Mouse (Mus musculus) mammary gland, adult 2 months (tissue): Measurements from ENCODE around the gene Ankrd63. TPM values are rescaled to one million over a fixed set of nuclear protein-coding genes. Genes with fewer than 3 reads are reported as not detected.

Experiments
- polyA plus RNA-seq: library from polyadenylated mRNA; depleted of rRNA; stranded (reverse); fragments of >200 nt; gene quantifications from 2 replicates; pipeline ENCODE4 v1.2.3, GENCODE M21; 2012; ENCODE audit warnings: low replicate concordance; rRNA removed

The Ankrd63 gene
- 0.10 and 0.16 TPM in 2 replicates for polyA plus RNA-seq

GRCm38 (mm10) chr2:118703913-118704730, at the start of gene Ankrd63:
TSS of gene Ankrd63 (minus strand) at chr2:118703963.

GRCm38 (mm10) chr2:118745232-118745884, 41.6 kb upstream of the Ankrd63 start, which contains the start of gene Inafm2:
TSS of gene Inafm2 (plus strand) at chr2:118745758.

GRCm38 (mm10) chr2:118728337-118728736, 24.6 kb upstream of the Ankrd63 start, which contains the start of gene Plcb2:
TSS of gene Plcb2 (minus strand) at chr2:118728438.

GRCm38 (mm10) chr2:118662902-118663803, 40.6 kb downstream of the Ankrd63 start, which contains the start of gene Pak6:
TSS of gene Pak6 (plus strand) at chr2:118663303.

Other genes with a start within 250 kb of the Ankrd63 start
- 40.8 and 64.1 TPM in 2 replicates for gene Srp14, start 224.3 kb downstream of the Ankrd63 start, polyA plus RNA-seq
- gene Bmf, start 154.3 kb downstream of the Ankrd63 start, polyA plus RNA-seq: 28.8 and 46.9 TPM in 2 replicates
- gene Bub1b, start 105.8 kb downstream of the Ankrd63 start, polyA plus RNA-seq: 1.8 and 2.6 TPM in 2 replicates
- gene Pak6, start 40.7 kb downstream of the Ankrd63 start, polyA plus RNA-seq: 6.1 and 6.9 TPM in 2 replicates
- 16.6 and 17.0 TPM in 2 replicates for gene Plcb2, start 24.5 kb upstream of the Ankrd63 start, polyA plus RNA-seq
- 12.7 and 24.4 TPM in 2 replicates for gene Inafm2, start 41.8 kb upstream of the Ankrd63 start, polyA plus RNA-seq
- gene Ccdc9b, start 58.7 kb upstream of the Ankrd63 start, polyA plus RNA-seq: 3.9 and 8.1 TPM in 2 replicates
- 0.29 TPM in 1 of 2 replicates, not detected in the other for gene Phgr1, start 68.8 kb upstream of the Ankrd63 start, polyA plus RNA-seq
- gene Disp2, start 75.8 kb upstream of the Ankrd63 start, polyA plus RNA-seq: 0.32 and 0.50 TPM in 2 replicates
- 1.2 and 1.4 TPM in 2 replicates for gene Knstrn, start 110.0 kb upstream of the Ankrd63 start, polyA plus RNA-seq
- gene Ivd, start 158.0 kb upstream of the Ankrd63 start, polyA plus RNA-seq: 107 and 129 TPM in 2 replicates
- 16.2 and 31.4 TPM in 2 replicates for gene Bahd1, start 196.4 kb upstream of the Ankrd63 start, polyA plus RNA-seq
- gene Chst14, start 222.5 kb upstream of the Ankrd63 start, polyA plus RNA-seq: 17.1 and 21.6 TPM in 2 replicates